In the genomic region with DNA sequence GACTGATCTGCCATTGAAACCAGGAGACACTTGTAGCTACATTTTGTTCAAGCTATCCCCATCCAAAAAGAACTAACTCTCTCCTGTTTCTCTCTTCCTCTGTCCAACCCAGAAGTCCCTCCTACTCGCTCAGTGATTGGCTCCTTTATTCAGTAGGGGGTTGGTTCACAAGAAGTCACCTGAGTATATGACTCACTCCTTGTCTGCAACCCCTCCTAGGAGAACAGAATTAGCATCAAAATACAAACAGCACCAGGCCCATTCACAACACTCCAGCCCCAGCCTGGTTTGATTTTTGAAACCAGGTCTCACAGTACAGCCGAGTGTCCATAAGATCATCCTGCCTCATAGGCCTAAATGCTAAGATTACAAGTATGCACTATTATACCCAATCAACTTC, we compare ENCODE assay signal across 27 mouse cellular contexts.
A peak's percentile ranks its signal among the peaks of the same experiment; 100 is the strongest.
DNase-seq lines count a peak whose midpoint lies in the region; ATAC-seq and TF ChIP-seq lines count a peak whose summit lies in the region.
"Had no signal": no experiment of that assay in that cellular context is flagged by ENCODE, and none has a peak within 500 bp of the region (broad histone marks: within the 10 kb centered on the region; RNA-seq: fewer than 3 reads in every experiment).

No protein-coding gene starts in this region.

- DNase-seq in limb, embryonic 10.5 days (ENCODE audit: low spot score): no peak
- DNase-seq in ES-E14 (ENCODE audit: low read depth, low spot score): peak; percentile 55
- peak; percentile 91 for DNase-seq in ZHBTc4 (ENCODE audit: low read depth, low spot score)
- no peak for DNase-seq in stomach, postnatal 0 days (ENCODE audit: low spot score)
- DNase-seq in urinary bladder, adult 2 months (ENCODE audit: low spot score): no peak
- DNase-seq in cerebellum, postnatal 4 days (ENCODE audit: low spot score in 2 of 2): no peak
- DNase-seq in embryo, embryonic 10 days (ENCODE audit: low spot score): no peak
- DNase-seq: adrenal gland, adult 2 months; cerebellum, adult 2 months; cerebellum, postnatal 14 days; heart, postnatal 10 days; kidney, adult 2 months; layer of hippocampus, postnatal 36 days; spleen, adult 18-20 months; thymus, adult 18-20 months; thymus, postnatal 25 days had no signal

- no peak overlapping the region for H3K9ac ChIP-seq in limb, embryonic 15.5 days
- no peak overlapping the region for H3K9ac ChIP-seq in ES-E14 (ENCODE audit: insufficient read depth, low read depth, low read length, poor library complexity, severe bottlenecking)
- H3K9ac ChIP-seq in stomach, postnatal 0 days (ENCODE audit: low read length): no peak overlapping the region
- H3K9ac ChIP-seq: heart, embryonic 13.5 days; hindbrain, embryonic 15.5 days; limb, embryonic 12.5 days; lung, embryonic 15.5 days; midbrain, embryonic 12.5 days; neural tube, embryonic 15.5 days had no signal

- H3K27ac ChIP-seq in limb, embryonic 15.5 days: 0 out of 2 replicates have a peak overlapping the region, but pooled peaks have one; percentile 17
- no peak overlapping the region for H3K27ac ChIP-seq in limb, embryonic 10.5 days
- peak overlapping the region; percentile 55; the same call in 1 of the 2 replicates for H3K27ac ChIP-seq in ES-E14 (ENCODE audit: insufficient read depth, low read depth, low read length, poor library complexity, severe bottlenecking)
- H3K27ac ChIP-seq in stomach, postnatal 0 days (replicated peaks): peak overlapping the region; percentile 40; the same call in 1 of the 2 replicates
- H3K27ac ChIP-seq: heart, embryonic 13.5 days; hindbrain, embryonic 10.5 days; hindbrain, embryonic 15.5 days; limb, embryonic 12.5 days; lung, embryonic 15.5 days; midbrain, embryonic 12.5 days; neural tube, embryonic 15.5 days had no signal

- in situ Hi-C loops in ES-E14 (cut with MboI; ENCODE audit: low sequenced_read_pairs in 2 of 2, unreplicated experiment in 2 of 2): no loop called here

- H3K4me3 ChIP-seq in limb, embryonic 15.5 days: no peak overlapping the region
- no peak overlapping the region for H3K4me3 ChIP-seq in limb, embryonic 10.5 days
- peak overlapping the region in 1 of 2 experiments; percentile 43; a peak in 2 of 4 replicates for H3K4me3 ChIP-seq in ES-E14 (ENCODE audit: insufficient read depth in 1 of 2, low read depth in 1 of 2, low read length in 2 of 2, poor library complexity in 1 of 2, severe bottlenecking in 1 of 2)
- H3K4me3 ChIP-seq in stomach, postnatal 0 days (ENCODE audit: low read depth, low read length): no peak overlapping the region
- H3K4me3 ChIP-seq: heart, embryonic 13.5 days; hindbrain, embryonic 10.5 days; hindbrain, embryonic 15.5 days; limb, embryonic 12.5 days; lung, embryonic 15.5 days; megakaryocyte, embryonic 14.5 days; midbrain, embryonic 12.5 days; neural tube, embryonic 15.5 days had no signal

- no peak for ATAC-seq in limb, embryonic 15.5 days (ENCODE audit: insufficient number of reproducible peaks, low FRiP score, low TSS enrichment, low read depth)
- no peak for ATAC-seq in stomach, postnatal 0 days (ENCODE audit: low FRiP score, low TSS enrichment)
- ATAC-seq: forebrain, embryonic 14.5 days had no signal

- TF ChIP-seq CTCF in stomach, postnatal 0 days (IDR thresholded peaks at IDR 0.05; ENCODE audit: low read depth): no peak

- TF ChIP-seq EP300 in stomach, postnatal 0 days (optimal IDR thresholded peaks at IDR 0.05): no peak

- H3K27me3 ChIP-seq in limb, embryonic 15.5 days: no peaks in the 10 kb centered on the region
- H3K27me3 ChIP-seq in limb, embryonic 10.5 days (ENCODE audit: low read depth, poor library complexity, severe bottlenecking): no peaks in the 10 kb centered on the region
- H3K27me3 ChIP-seq in stomach, postnatal 0 days (ENCODE audit: control insufficient read depth, insufficient read depth, low read length): no peaks in the 10 kb centered on the region
- H3K27me3 ChIP-seq: heart, embryonic 13.5 days; hindbrain, embryonic 15.5 days; limb, embryonic 12.5 days; lung, embryonic 15.5 days; megakaryocyte, embryonic 14.5 days; midbrain, embryonic 12.5 days; neural tube, embryonic 15.5 days had no signal

- H3K9me3 ChIP-seq in limb, embryonic 15.5 days: no peaks in the 10 kb centered on the region
- H3K9me3 ChIP-seq in limb, embryonic 10.5 days (replicated peaks): no peaks in the 10 kb centered on the region
- no peaks in the 10 kb centered on the region for H3K9me3 ChIP-seq in ES-E14 (ENCODE audit: control insufficient read depth, insufficient read depth, low read depth, low read length)
- H3K9me3 ChIP-seq in stomach, postnatal 0 days (ENCODE audit: control insufficient read depth, low read length): no peaks in the 10 kb centered on the region
- H3K9me3 ChIP-seq: heart, embryonic 13.5 days; hindbrain, embryonic 10.5 days; hindbrain, embryonic 15.5 days; limb, embryonic 12.5 days; lung, embryonic 15.5 days; megakaryocyte, embryonic 14.5 days; midbrain, embryonic 12.5 days; neural tube, embryonic 15.5 days had no signal

- 89% methylated on average over 2 of the region's 2 CpGs for WGBS in limb, embryonic 15.5 days
- WGBS in limb, embryonic 10.5 days: 89% methylated on average over 2 of the region's 2 CpGs
- WGBS in stomach, postnatal 0 days: 87% methylated on average over 2 of the region's 2 CpGs

- H3K4me2 ChIP-seq in limb, embryonic 15.5 days: no peak overlapping the region
- H3K4me2 ChIP-seq in stomach, postnatal 0 days (replicated peaks; ENCODE audit: low read depth): no peak overlapping the region
- H3K4me2 ChIP-seq: heart, embryonic 13.5 days; hindbrain, embryonic 15.5 days; limb, embryonic 12.5 days; liver, embryonic 11.5 days; lung, embryonic 15.5 days; midbrain, embryonic 12.5 days; neural tube, embryonic 15.5 days had no signal

- H3K4me1 ChIP-seq in limb, embryonic 15.5 days: peaks cover 3% of the 10 kb centered on the region; the same call in 1 of the 2 replicates
- peaks cover 4% of the 10 kb centered on the region; the same call in 1 of the 2 replicates for H3K4me1 ChIP-seq in limb, embryonic 10.5 days
- peaks cover 3 to 17% of the 10 kb centered on the region in 2 experiments; a peak in 2 of 4 replicates for H3K4me1 ChIP-seq in ES-E14 (ENCODE audit: control insufficient read depth in 2 of 2, insufficient read depth in 2 of 2, low read length in 2 of 2, poor library complexity in 1 of 2)
- H3K4me1 ChIP-seq in stomach, postnatal 0 days (replicated peaks; ENCODE audit: control insufficient read depth, insufficient read depth): no peaks in the 10 kb centered on the region
- H3K4me1 ChIP-seq: hindbrain, embryonic 15.5 days; limb, embryonic 12.5 days had no signal

- H3K36me3 ChIP-seq in limb, embryonic 15.5 days: peaks cover 11% of the 10 kb centered on the region; the same call in 1 of the 2 replicates
- H3K36me3 ChIP-seq in limb, embryonic 10.5 days: peaks cover 66% of the 10 kb centered on the region
- H3K36me3 ChIP-seq in ES-E14 (ENCODE audit: control insufficient read depth, insufficient read depth, low read length, poor library complexity, severe bottlenecking): peaks cover 5% of the 10 kb centered on the region; the same call in 1 of the 2 replicates
- no peaks in the 10 kb centered on the region; the same call in 1 of the 2 replicates for H3K36me3 ChIP-seq in stomach, postnatal 0 days (ENCODE audit: control insufficient read depth, insufficient read depth, low read length)
- H3K36me3 ChIP-seq: hindbrain, embryonic 15.5 days had no signal

TF ChIP-seq in ES-E14, 5 proteins besides CTCF, POLR2A, EP300 and RAD21:
- TF ChIP-seq CHD2 (IDR thresholded peaks at IDR 0.05; ENCODE audit: low read depth, low read length) (no peak), ZC3H11A (IDR thresholded peaks at IDR 0.05; ENCODE audit: borderline replicate concordance, low read depth, low read length) (no peak), ZNF384 (IDR thresholded peaks at IDR 0.05; ENCODE audit: low read depth, low read length) (no peak), HCFC1 (IDR thresholded peaks at IDR 0.05; ENCODE audit: borderline replicate concordance, insufficient read depth, low read length) (no peak), MAFK (IDR thresholded peaks at IDR 0.05; ENCODE audit: insufficient read depth, low read depth, low read length) (no peak)

Comparison
In these comparisons a context has a peak if more than half of its experiments do, and no peak if none do; other contexts are left out.
1. DNase-seq: peak in ES-E14 (single experiment) and ZHBTc4 (single experiment); none in limb, embryonic 10.5 days (single experiment), stomach, postnatal 0 days (single experiment), urinary bladder, adult 2 months (single experiment), cerebellum, postnatal 4 days (0 of 2) and embryo, embryonic 10 days (single experiment).